Mouse (Mus musculus): ENCODE data around the gene Mamdc4. TPM values are rescaled to one million over a fixed set of nuclear protein-coding genes. Genes with fewer than 3 reads are reported as not detected.
A peak's percentile ranks its signal among the peaks of the same experiment; 100 is the strongest.

Gene Mamdc4
- polyA plus RNA-seq, 1 experiment from 2014 or later: 85.2 TPM

GRCm38 (mm10) chr2:25579737-25580460 is 5.3 kb upstream of the Mamdc4 start:
- WGBS: 8% methylated on average over 27 of the region's 27 CpGs
- ATAC-seq (replicated peaks; ENCODE audit: low FRiP score, low TSS enrichment, low read depth): no peak
- peaks cover 50% of the 10 kb centered on the region for H3K27me3 ChIP-seq (replicated peaks; ENCODE audit: control insufficient read depth, insufficient read depth, low read length)

GRCm38 (mm10) chr2:25578796-25579736 is 4.4 kb upstream of the Mamdc4 start:
- Histone ChIP-seq H3K4me1 (replicated peaks; ENCODE audit: control insufficient read depth, insufficient read depth, low read length) (peaks cover 52% of the 10 kb centered on the region), H3K9ac (ENCODE audit: low read length) (no peak overlapping the region), H3K27me3 (replicated peaks; ENCODE audit: control insufficient read depth, insufficient read depth, low read length) (peaks cover 50% of the 10 kb centered on the region), H3K27ac (ENCODE audit: low read depth) (no peak overlapping the region), H3K4me2 (ENCODE audit: low read length) (peak overlapping the region; percentile 41), H3K36me3 (ENCODE audit: control insufficient read depth, insufficient read depth, low read length) (peaks cover 12% of the 10 kb centered on the region; the same call in 1 of the 2 replicates), H3K4me3 (ENCODE audit: low read depth, low read length) (peak overlapping the region; percentile 24), H3K9me3 (ENCODE audit: control insufficient read depth, low read length) (no peaks in the 10 kb centered on the region)
- peak; percentile 75 for DNase-seq (ENCODE audit: low spot score)
- WGBS: 6% methylated on average over 77 of the region's 77 CpGs
- ATAC-seq (replicated peaks; ENCODE audit: low FRiP score, low TSS enrichment, low read depth): no peak

More at GRCm38 (mm10) chr2:25579737-25580460, 5.3 kb upstream of the Mamdc4 start:
- H3K9me3 ChIP-seq (ENCODE audit: control insufficient read depth, low read length): no peaks in the 10 kb centered on the region
- H3K4me2 ChIP-seq (ENCODE audit: low read length): peak overlapping the region; percentile 41
- peaks cover 51% of the 10 kb centered on the region for H3K4me1 ChIP-seq (replicated peaks; ENCODE audit: control insufficient read depth, insufficient read depth, low read length)
- DNase-seq (ENCODE audit: low spot score): peak; percentile 75
- no peak overlapping the region for H3K27ac ChIP-seq (ENCODE audit: low read depth)
- H3K36me3 ChIP-seq (ENCODE audit: control insufficient read depth, insufficient read depth, low read length): peaks cover 19% of the 10 kb centered on the region
- peak overlapping the region; percentile 24 for H3K4me3 ChIP-seq (ENCODE audit: low read depth, low read length)
- H3K9ac ChIP-seq (ENCODE audit: low read length): no peak overlapping the region

DNA sequence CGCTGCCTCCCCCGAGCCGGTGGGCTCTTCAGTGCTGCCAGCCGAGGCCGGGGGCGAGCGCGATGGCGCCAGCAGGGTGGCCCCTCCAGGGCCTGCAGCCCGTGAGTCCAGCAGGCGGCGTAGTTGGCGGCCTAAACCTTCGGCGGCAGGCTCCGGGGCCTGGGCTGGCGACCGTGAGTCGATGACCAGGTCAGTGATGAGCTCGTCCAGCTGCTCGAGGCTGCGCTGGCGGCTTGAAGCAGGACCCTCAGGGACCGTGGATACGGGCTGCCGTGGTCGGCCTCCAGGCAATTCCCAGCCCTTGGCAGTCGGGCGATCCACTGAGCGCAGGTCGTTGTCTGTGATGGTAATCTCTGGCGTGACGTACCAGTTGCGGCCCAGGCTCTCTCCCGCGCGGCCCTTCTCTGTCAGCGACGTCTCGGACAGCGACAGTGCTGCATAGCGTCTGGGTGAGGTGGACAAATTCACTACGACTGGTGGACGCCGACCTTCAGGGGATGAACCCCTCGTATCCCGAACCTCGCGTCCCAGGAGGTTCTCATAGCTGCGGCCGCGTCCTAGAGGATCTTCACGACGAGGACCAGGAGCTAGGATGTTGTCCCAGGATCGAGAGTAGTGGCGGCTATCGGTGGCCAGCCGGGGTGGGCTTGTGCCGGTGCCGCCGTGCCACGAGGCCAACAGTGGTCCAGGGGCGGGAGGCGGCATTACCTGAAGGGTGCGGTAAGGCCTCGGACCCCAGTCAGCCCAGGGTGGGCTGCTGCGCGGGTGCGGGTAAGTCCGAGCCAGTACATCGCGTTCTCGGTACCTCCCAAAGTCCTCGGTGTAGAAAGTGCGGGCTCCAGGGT is 3.5 kb upstream of the Mamdc4 start:
- Histone ChIP-seq H3K4me2 (ENCODE audit: low read length) (peak overlapping the region; percentile 35), H3K9me3 (ENCODE audit: control insufficient read depth, low read length) (no peaks in the 10 kb centered on the region), H3K9ac (ENCODE audit: low read length) (no peak overlapping the region), H3K36me3 (ENCODE audit: control insufficient read depth, insufficient read depth, low read length) (peaks cover 3% of the 10 kb centered on the region; the same call in 1 of the 2 replicates), H3K4me1 (replicated peaks; ENCODE audit: control insufficient read depth, insufficient read depth, low read length) (peaks cover 59% of the 10 kb centered on the region), H3K4me3 (ENCODE audit: low read depth, low read length) (peak overlapping the region; percentile 24), H3K27me3 (replicated peaks; ENCODE audit: control insufficient read depth, insufficient read depth, low read length) (peaks cover 50% of the 10 kb centered on the region), H3K27ac (ENCODE audit: low read depth) (no peak overlapping the region)
- ATAC-seq (replicated peaks; ENCODE audit: low FRiP score, low TSS enrichment, low read depth) (no peak), DNase-seq (ENCODE audit: low spot score) (peak; percentile 72)
- 6% methylated on average over 75 of the region's 75 CpGs for WGBS

DNA sequence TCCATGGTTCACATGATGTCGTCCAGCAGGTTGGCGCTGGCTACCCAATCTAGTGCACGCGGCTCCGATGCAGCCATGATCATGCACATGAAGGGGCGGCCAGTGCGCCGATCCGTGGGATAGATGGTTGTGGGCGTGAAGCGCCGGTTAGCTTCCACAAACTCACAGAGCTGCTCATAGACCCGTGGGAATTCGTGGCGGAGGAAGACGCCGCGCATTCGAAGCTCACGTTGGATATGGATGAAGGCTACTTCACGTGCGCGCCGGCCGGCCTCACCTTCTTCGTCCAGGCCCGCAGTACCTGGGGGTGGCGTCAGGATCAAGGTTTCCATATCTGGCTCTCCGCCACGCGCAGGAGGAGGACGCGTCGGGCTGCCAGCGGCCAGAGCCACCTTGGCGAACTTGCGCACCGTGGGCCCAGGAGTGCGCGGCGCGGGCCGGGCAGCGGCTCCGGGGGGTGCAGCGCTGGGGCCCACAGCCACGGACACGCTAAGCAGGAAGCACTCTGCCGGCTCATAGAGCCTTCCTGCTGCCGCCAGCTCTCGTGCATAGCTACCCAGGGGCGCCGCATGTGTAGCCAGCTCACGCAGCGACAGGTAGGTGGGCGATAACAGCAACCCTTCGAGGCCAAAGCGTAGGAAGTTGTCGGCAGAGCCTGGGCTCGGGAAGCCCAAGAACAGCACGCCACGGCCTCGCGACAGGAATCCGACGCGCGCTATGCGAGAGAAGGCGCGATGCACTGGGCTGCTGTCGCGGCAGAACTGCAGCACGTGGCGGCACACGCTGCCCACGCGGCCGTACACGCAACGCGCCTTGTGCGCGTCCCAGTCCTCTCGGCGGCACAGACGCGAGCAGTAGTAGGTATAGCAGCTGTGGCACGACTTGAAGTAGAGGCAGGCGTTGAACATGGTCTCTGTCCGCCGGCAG is 2.6 kb upstream of the Mamdc4 start:
- ATAC-seq (replicated peaks; ENCODE audit: low FRiP score, low TSS enrichment, low read depth) (no peak), DNase-seq (ENCODE audit: low spot score) (peak; percentile 66)
- peak overlapping the region; percentile 35 for H3K4me2 ChIP-seq (ENCODE audit: low read length)
- WGBS: 20% methylated on average over 92 of the region's 92 CpGs
- no peaks in the 10 kb centered on the region for H3K36me3 ChIP-seq (ENCODE audit: control insufficient read depth, insufficient read depth, low read length)
- H3K4me3 ChIP-seq (ENCODE audit: low read depth, low read length): peak overlapping the region; percentile 24
- H3K9me3 ChIP-seq (ENCODE audit: control insufficient read depth, low read length): no peaks in the 10 kb centered on the region
- H3K9ac ChIP-seq (ENCODE audit: low read length): no peak overlapping the region
- no peak overlapping the region for H3K27ac ChIP-seq (ENCODE audit: low read depth)
- peaks cover 52% of the 10 kb centered on the region for H3K4me1 ChIP-seq (replicated peaks; ENCODE audit: control insufficient read depth, insufficient read depth, low read length)
- peaks cover 50% of the 10 kb centered on the region for H3K27me3 ChIP-seq (replicated peaks; ENCODE audit: control insufficient read depth, insufficient read depth, low read length)

- H3K27ac ChIP-seq (ENCODE audit: low read depth): no peak overlapping the region
Observed at GRCm38 (mm10) chr2:25576028-25576850, 1.6 kb upstream of the Mamdc4 start.

DNA sequence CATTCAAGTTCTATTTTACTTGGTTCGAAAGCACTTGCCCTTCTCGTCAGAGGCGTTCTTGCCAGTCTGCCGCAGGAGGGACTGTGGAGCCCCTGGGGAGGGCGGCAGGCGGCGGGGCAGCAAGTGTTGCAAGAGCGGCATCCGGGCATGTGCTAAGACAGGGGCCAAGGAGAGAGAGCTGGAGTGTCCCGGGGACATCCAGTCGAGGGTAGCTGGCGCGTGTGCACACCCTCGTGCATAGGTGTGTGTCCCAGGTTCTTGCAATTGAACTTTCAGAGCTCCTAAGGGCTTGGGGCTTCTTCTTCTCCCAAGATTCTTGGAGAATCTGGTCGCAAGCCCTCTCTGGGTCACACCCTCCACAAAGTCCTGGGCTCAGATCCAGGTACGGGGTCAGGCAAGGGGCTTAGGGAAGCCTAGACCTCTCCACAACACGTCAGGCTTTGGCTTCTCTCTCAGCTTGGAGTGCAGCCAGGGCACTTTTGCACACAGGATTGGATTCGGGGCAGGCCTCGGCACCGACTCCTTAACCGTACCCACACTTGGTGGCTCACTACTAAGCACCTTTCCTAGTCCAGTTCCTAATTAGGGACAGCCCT is 885 bp upstream of the Mamdc4 start:
- peaks cover 3% of the 10 kb centered on the region; the same call in 1 of the 2 replicates for H3K36me3 ChIP-seq (ENCODE audit: control insufficient read depth, insufficient read depth, low read length)
- peak overlapping the region; percentile 81 for H3K27ac ChIP-seq (ENCODE audit: low read depth)
- peak overlapping the region; percentile 62 for H3K9ac ChIP-seq (ENCODE audit: low read length)
- ATAC-seq (replicated peaks; ENCODE audit: low FRiP score, low TSS enrichment, low read depth) (no peak), DNase-seq (ENCODE audit: low spot score) (peak; percentile 70)
- H3K9me3 ChIP-seq (ENCODE audit: control insufficient read depth, low read length): no peaks in the 10 kb centered on the region
- H3K4me1 ChIP-seq (replicated peaks; ENCODE audit: control insufficient read depth, insufficient read depth, low read length): peaks cover 38% of the 10 kb centered on the region
- peak overlapping the region; percentile 58 for H3K4me3 ChIP-seq (ENCODE audit: low read depth, low read length)
- H3K4me2 ChIP-seq (ENCODE audit: low read length): peak overlapping the region; percentile 50
- WGBS: 17% methylated on average over 21 of the region's 21 CpGs
- peaks cover 45% of the 10 kb centered on the region for H3K27me3 ChIP-seq (replicated peaks; ENCODE audit: control insufficient read depth, insufficient read depth, low read length)

More at GRCm38 (mm10) chr2:25576028-25576850, 1.6 kb upstream of the Mamdc4 start:
- H3K27me3 ChIP-seq (replicated peaks; ENCODE audit: control insufficient read depth, insufficient read depth, low read length): peaks cover 50% of the 10 kb centered on the region
- H3K4me2 ChIP-seq (ENCODE audit: low read length): no peak overlapping the region
- H3K4me3 ChIP-seq (ENCODE audit: low read depth, low read length): no peak overlapping the region
- H3K9me3 ChIP-seq (ENCODE audit: control insufficient read depth, low read length): no peaks in the 10 kb centered on the region
- H3K4me1 ChIP-seq (replicated peaks; ENCODE audit: control insufficient read depth, insufficient read depth, low read length): peaks cover 46% of the 10 kb centered on the region
- no peak for DNase-seq (ENCODE audit: low spot score)
- ATAC-seq (replicated peaks; ENCODE audit: low FRiP score, low TSS enrichment, low read depth): no peak
- WGBS: 76% methylated on average over 16 of the region's 16 CpGs
- H3K9ac ChIP-seq (ENCODE audit: low read length): no peak overlapping the region
- H3K36me3 ChIP-seq (ENCODE audit: control insufficient read depth, insufficient read depth, low read length): no peaks in the 10 kb centered on the region

- Histone ChIP-seq H3K4me1 (replicated peaks; ENCODE audit: control insufficient read depth, insufficient read depth, low read length) (peaks cover 28% of the 10 kb centered on the region; the same call in 1 of the 2 replicates), H3K27me3 (replicated peaks; ENCODE audit: control insufficient read depth, insufficient read depth, low read length) (peaks cover 31% of the 10 kb centered on the region), H3K4me3 (ENCODE audit: low read depth, low read length) (peak overlapping the region; percentile 58), H3K9ac (ENCODE audit: low read length) (peak overlapping the region; percentile 62), H3K27ac (ENCODE audit: low read depth) (peak overlapping the region; percentile 81), H3K36me3 (ENCODE audit: control insufficient read depth, insufficient read depth, low read length) (peaks cover 15% of the 10 kb centered on the region), H3K4me2 (ENCODE audit: low read length) (peak overlapping the region; percentile 85), H3K9me3 (ENCODE audit: control insufficient read depth, low read length) (no peaks in the 10 kb centered on the region)
- no peak for DNase-seq (ENCODE audit: low spot score)
- no peak for ATAC-seq (replicated peaks; ENCODE audit: low FRiP score, low TSS enrichment, low read depth)
- WGBS: 12% methylated on average over 11 of the region's 11 CpGs
Observed at GRCm38 (mm10) chr2:25574136-25574535, 509 bp downstream of the Mamdc4 start.
